Mouse (Mus musculus) bone marrow macrophage, adult 2 months (primary cell): ENCODE results near the gene Hoxa5. TPM values are rescaled to one million over a fixed set of nuclear protein-coding genes. Genes with fewer than 3 reads are reported as not detected.

Source experiments
- H3K27ac ChIP-seq: 2 replicates; pipeline ENCODE4 v1.5.1; 2012; ENCODE audit warnings: low read depth, low read length; ENCODE audit not compliant: insufficient read depth
- H3K4me1 ChIP-seq: 2 replicates; pipeline ENCODE4 v1.6.1; 2012; ENCODE audit warnings: low read length; ENCODE audit not compliant: control insufficient read depth, insufficient read depth
- H3K4me3 ChIP-seq: 2 replicates; pipeline ENCODE4 v1.5.1; 2012; ENCODE audit warnings: mild to moderate bottlenecking, low read length, moderate library complexity; ENCODE audit not compliant: insufficient read depth
- CTCF ChIP-seq: IDR thresholded peaks from 2 replicates; pipeline ENCODE4 v1.5.1; 2012; ENCODE audit warnings: low read depth, mild to moderate bottlenecking, low read length, moderate library complexity
- POLR2A ChIP-seq: IDR thresholded peaks from 2 replicates; pipeline ENCODE4 v1.6.1; 2012; ENCODE audit warnings: mild to moderate bottlenecking, low read depth, low read length, borderline replicate concordance
- polyA plus RNA-seq: library from polyadenylated mRNA; stranded (reverse); fragments of >200 nt; gene quantifications from 2 replicates; pipeline ENCODE4 v1.2.4, GENCODE M21; 2012; ENCODE audit not compliant: missing spikeins, insufficient read depth, insufficient read length

Hoxa5 gene
- polyA plus RNA-seq, 1 experiment: not detected

DNA sequence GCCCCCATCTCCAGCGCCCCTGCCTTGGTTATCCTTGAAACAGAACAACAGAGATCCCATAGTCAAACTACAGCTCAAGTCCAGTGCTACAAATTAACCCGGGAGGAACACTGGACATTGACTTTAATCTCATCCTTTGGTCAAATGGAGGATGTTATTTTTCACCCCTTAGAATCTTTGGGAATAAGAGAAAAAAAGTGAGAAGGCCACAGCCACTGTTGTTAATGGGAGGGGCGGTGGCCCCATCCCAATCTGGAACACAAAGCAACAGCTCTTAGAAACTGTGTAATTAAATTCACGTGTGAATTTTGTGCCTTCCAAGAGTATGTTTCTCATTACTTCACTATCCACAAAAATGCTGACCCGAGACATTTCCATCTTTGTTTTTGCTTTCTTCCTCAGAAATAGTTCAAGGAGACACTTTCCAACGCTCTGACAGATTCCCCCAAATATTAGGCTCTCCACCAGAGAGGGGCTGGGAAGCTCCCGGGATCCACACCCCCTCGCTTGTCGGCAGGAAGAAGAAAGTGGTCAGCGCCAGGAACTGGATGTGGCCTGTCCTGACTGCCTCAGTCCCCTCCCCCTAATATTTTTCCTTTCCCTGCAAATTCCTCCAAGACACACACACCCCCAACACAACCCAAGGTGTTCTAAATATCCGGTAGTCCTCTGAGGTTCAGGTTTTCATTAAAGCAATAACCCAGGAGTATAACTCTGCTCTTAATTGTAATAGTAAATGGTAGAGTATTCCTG lies 23.3 kb upstream of the Hoxa5 start:
- Histone ChIP-seq H3K27ac (no peak overlapping the region), H3K4me1 (no peaks in the 10 kb centered on the region), H3K4me3 (no peak overlapping the region)
- no peak for TF ChIP-seq POLR2A
- no peak for TF ChIP-seq CTCF

DNA sequence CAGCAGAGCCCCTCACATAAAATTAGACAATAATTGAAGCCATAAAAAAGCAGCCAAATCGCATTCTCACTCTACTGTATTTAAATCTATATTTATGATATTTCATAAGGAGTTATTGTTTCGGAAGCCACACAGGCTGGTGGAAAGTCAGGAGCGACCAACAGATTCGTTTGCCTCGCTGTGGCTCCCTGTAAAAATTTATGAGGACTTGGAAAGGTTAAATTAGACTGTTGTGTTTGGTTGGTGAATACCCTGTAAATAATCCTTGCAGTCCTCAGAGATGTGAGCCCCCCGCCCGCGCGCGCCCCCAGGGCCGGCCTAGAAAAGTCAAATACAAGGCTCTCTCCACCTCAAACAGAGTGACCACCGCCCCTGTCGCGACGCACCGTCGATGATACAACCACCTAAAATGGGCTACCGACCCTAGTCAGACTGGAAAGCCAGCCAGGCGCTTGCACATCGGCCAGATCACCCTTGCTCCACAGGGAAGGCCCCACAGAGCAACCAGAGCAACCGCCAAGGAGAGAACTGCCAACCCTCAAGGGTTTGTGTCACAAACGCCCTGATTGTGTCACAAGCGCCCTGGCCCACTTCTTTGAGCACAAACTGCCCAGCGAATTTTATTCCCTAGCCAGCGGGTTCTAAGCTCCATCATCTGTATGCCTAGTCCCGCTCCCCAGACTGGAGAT lies 22.3 kb upstream of the Hoxa5 start:
- Histone ChIP-seq H3K4me3 (no peak overlapping the region), H3K4me1 (no peaks in the 10 kb centered on the region), H3K27ac (no peak overlapping the region)
- TF ChIP-seq CTCF (no peak), POLR2A (no peak)

DNA sequence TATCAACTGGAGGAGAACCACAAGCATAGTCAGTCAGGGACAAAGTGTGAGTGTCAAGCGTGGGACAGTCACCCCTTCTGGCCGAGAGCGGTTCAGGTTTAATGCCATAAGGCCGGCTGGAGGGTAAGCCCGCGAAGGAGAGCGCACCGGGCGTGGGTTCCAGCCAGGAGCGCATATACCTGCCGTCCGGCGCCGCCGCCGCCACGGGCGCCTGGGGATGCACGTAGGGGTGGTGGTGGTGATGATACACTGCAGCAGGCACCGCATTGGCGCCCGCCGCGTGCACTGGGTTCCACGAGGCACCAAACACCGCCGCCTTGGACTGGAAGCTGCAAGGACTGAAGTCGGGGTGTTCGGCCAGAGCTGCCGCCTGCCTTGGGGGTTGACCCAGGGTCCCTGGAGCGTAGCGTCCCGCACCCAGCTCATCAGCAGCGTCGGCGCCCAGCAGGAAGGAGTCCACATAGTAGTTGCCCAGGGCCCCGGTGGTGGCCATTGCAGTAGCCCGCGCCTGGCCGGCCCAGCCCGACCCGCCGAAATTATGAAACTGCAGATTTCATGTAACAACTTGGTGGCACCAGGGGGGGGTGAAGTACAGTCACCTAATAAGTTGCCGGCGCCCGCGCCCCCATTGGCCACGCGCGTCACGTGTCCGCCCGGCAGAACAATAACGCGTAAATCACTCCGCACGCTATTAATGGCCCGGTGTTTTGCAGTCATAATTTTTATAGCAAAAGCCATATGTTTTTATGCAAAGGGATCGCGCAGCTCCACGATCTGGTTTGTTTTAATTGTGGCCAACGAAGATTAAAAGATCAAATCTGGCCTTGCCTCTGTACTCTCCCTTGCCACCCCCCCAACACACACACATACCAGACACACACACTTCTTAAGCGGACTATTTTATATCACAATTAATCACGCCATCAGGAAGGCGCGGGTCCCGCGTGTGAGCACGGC lies 21.5 kb upstream of the Hoxa5 start:
- Histone ChIP-seq H3K4me1 (no peaks in the 10 kb centered on the region), H3K4me3 (peak overlapping the region; percentile 5; the same call in 1 of the 2 replicates), H3K27ac (no peak overlapping the region)
- TF ChIP-seq CTCF: no peak
- no peak for TF ChIP-seq POLR2A

DNA sequence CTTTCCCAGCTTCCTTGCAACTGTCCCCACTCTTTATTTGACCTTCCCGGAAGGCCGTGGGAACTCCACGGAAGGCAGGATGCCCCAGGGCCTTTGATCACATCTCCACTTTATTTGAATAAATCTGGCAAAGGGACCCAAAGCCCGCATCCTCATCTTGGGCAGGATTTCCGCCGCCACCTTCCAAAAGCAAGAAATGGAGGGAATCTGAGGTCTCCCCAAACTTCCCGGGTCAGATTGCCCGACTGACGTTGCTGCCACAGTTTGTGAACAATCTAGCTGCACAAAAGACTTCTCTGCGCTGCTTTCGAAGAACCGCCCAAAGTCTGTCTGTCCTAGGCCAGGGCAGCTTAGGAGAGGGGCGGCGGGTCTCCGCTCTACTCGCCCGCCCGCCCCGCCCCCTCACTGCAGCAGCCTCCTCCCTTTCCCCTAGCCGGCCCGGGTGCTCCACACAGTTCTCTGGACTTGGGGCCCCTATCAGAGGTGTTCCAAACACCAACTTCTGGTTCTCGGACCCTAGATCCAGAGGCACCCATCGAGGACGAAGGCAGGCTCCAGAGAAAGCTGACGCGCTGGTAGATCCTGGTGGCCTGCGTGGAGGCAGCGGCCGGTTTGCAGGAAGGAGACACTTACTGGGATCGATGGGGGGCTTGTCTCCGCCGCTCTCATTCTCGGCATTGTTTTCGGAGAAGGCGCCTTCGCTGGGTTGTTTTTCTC lies 20.7 kb upstream of the Hoxa5 start:
- TF ChIP-seq CTCF (no peak), POLR2A (no peak)
- H3K4me3 ChIP-seq: no peak overlapping the region
- H3K4me1 ChIP-seq: no peaks in the 10 kb centered on the region
- H3K27ac ChIP-seq: no peak overlapping the region

DNA sequence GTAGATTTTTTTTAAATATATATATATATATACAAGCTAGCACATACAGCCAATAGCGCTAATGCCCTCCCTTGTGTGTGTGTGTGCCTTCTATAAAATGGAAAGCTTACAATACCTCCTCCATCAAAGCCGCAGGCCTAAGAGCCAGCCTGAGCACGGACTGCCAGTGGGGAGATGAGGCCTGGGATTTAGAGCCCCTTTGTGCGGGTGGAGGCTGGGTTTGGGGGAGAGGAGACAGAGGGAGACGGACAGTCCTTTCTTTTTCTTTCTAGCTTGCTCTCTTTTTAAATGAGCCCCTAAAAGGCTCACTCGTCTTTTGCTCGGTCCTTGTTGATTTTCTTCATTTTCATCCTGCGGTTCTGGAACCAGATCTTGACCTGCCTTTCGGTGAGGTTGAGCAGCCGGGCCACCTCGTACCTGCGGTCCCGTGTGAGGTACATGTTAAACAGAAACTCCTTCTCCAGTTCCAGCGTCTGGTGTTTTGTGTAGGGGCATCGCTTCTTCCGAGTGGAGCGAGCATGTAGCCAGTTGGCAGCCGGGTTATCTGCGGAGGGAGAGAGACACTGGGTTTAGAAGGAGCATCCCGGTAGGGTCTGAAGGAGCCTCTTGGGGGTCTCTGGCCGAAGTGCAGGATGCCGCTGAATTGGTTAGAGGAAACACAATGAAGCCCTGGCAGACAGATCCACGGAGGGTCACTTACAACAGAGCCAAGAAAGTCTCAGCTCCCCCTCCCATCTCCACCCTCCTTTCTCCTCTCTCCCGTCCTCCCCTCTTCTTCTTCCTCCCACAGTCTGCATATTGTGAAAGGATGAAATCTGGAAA lies 19.8 kb upstream of the Hoxa5 start:
- TF ChIP-seq POLR2A (no peak), CTCF (no peak)
- Histone ChIP-seq H3K4me3 (no peak overlapping the region), H3K27ac (no peak overlapping the region), H3K4me1 (no peaks in the 10 kb centered on the region)

DNA sequence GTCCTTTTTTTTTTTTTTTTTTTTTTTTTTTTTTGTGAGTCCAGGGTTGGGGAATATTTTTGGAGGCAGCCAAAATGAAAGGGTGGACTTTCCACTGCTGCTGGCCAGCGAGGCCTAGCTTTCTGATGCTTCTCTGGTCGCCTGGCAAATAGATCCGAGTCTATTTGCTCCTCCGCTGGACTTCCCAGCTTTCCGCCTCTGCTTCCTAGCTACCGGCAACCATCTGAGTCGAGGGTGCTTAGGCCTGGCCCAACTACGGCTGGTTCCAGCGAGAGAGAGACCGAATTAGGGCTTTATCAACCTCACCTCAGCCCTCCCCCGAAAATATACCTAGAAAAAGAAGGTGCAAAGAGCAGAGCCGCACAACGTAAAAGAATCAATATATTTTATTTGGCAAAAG lies 18.3 kb upstream of the Hoxa5 start:
- Histone ChIP-seq H3K4me1 (no peaks in the 10 kb centered on the region), H3K27ac (no peak overlapping the region), H3K4me3 (no peak overlapping the region)
- no peak for TF ChIP-seq CTCF
- TF ChIP-seq POLR2A: no peak

DNA sequence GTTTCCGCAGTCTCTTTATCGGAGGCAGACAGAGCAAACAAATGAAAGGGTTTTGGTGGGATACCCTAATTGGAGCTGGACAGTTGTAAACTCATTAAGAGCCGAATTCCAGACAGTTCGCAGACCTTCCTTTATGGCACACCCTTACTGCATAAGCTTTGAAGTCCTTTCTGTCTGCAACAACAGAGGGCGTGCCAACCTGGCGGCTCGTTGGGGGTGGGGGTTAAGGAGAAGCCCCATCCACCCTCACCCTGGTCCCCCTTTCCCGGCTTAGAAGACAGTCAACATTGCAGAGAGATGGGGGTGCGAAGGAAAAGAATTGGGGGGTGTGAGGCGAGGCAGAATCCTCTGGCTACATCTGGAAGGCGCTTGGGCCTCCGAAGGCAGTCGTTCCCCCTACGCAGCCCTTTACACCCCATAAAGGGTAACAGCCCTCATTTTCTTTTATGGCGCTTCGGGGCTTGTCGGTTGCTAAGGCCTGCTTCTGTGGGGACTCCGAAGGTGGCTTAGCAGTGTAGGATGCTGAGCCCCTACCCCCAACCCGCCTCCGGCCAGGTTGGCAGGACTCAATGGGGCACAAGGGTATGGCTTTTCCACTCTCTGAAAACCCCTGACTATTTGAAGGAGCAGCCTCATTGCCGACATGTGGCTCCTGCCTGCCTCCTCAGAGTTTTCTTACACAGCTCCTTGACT lies 17.8 kb upstream of the Hoxa5 start:
- peak overlapping the region; percentile 30 for H3K4me3 ChIP-seq
- no peak for TF ChIP-seq CTCF
- no peak for TF ChIP-seq POLR2A
- H3K27ac ChIP-seq: no peak overlapping the region
- no peaks in the 10 kb centered on the region for H3K4me1 ChIP-seq

DNA sequence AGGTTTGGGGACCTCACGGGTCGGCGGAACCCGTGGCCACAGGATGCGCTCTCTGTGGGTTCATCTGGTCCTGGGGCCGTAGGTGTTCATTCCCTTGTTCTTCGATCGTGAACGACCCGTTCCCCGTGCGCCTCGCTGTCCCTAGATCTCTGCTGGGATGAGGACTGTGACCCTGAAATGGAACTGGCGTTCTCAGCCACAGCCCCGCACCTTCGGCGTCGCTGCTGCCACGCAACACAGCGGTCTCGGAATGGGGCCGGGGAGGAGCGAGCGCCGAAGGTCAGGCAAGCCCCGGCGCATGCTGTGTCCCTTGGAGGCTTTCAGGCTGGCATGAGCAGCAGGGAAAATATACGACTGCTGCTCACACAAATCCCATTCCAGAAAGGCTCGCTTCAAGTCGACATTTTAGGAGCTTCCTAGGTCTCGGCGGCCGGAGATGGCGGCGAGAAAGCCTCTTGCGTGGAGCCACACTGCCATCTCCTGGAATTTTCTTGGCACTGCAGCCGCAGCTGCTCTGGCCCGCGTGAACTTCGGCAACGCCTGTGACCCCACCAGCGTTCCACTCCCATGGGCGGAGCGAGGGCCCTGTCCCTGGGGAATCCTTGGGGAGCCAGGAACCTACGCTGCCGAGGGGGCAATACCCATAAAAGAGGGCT lies 17.1 kb upstream of the Hoxa5 start, which contains the start of gene Hoxa7:
Gene Hoxa7 (minus strand): TSS at position 518 of the 656 bp plus-strand sequence.
- H3K4me3 ChIP-seq: peak within 1 kb of the TSS; percentile 51
- no peaks in the 10 kb centered on the region for H3K4me1 ChIP-seq
- TF ChIP-seq POLR2A (no peak), CTCF (peak; percentile 65)
- no peak within 1 kb of the TSS for H3K27ac ChIP-seq
